In the genomic region with DNA sequence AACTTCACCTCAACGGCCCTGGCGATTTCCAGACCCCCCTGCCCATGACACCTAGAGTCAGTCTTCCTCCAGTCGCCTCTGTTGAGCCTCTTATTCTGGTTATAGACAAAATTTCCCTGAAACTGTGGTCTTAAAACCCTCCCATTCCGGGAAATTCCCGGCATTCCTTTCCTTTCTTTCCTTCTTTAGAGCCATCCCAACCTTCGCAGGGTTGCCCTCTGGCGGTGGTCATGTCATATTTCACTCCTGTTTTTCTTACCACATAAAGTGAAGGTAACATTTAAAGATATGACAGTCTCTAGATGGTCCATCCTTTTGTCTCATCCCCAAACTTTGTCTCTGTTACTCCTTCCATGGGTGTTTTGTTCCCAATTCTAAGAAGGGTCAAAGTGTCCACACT, we compare ENCODE assay signal across 11 mouse cellular contexts.
DNase-seq lines count a peak whose midpoint lies in the region; ATAC-seq and TF ChIP-seq lines count a peak whose summit lies in the region.
"Had no signal": no experiment of that assay in that cellular context is flagged by ENCODE, and none has a peak within 500 bp of the region (broad histone marks: within the 10 kb centered on the region; RNA-seq: fewer than 3 reads in every experiment).

No protein-coding gene starts in this region.

- DNase-seq in cerebellum, postnatal 14 days: peak; percentile 12 to 18
- DNase-seq in left cerebral cortex, adult 2 months (ENCODE audit: extremely low spot score in 1 of 2, low spot score in 2 of 2): peak in 1 of 2 experiments; percentile 25
- no peak for DNase-seq in left cerebral cortex, postnatal 4 days
- peak; percentile 22 for DNase-seq in WW6 (ENCODE audit: low read depth, low spot score)
- peak; percentile 21 for DNase-seq in lung, postnatal 0 days (ENCODE audit: low spot score)
- DNase-seq in thymus, postnatal 36 days: no peak
- no peak for DNase-seq in spleen, adult 12 weeks (ENCODE audit: low spot score)

- H3K36me3 ChIP-seq in lung, postnatal 0 days (ENCODE audit: insufficient read depth, low read length): no peaks in the 10 kb centered on the region
- H3K36me3 ChIP-seq: embryonic facial prominence, embryonic 12.5 days; G1E; midbrain, embryonic 12.5 days had no signal

- TF ChIP-seq EP300 in lung, postnatal 0 days (IDR thresholded peaks at IDR 0.05): no peak

- 32% methylated on average over 7 of the region's 7 CpGs for WGBS in lung, postnatal 0 days

- intact Hi-C loops in left cerebral cortex, adult 2 months (cut with DNase I): loop anchor here (10.0 kb wide), 1 partner anchor 355 kb away; no protein-coding TSS in a partner anchor
- intact Hi-C loops in left cerebral cortex, postnatal 4 days (cut with DNase I): loop anchor here (10.0 kb wide), 1 partner anchor 355 kb away; no protein-coding TSS in a partner anchor

- TF ChIP-seq CTCF in left cerebral cortex, adult 2 months (IDR thresholded peaks at IDR 0.05): peak; percentile 35
- peak; percentile 54 for TF ChIP-seq CTCF in lung, postnatal 0 days (IDR thresholded peaks at IDR 0.05)

- no peak for ATAC-seq in cerebellum, adult (ENCODE audit: insufficient number of reproducible peaks, low FRiP score, low TSS enrichment)
- ATAC-seq in lung, postnatal 0 days: no peak

- H3K4me2 ChIP-seq in lung, postnatal 0 days (replicated peaks; ENCODE audit: low read depth, low read length): no peak overlapping the region
- H3K4me2 ChIP-seq: embryonic facial prominence, embryonic 12.5 days; midbrain, embryonic 12.5 days had no signal

- H3K9me3 ChIP-seq in lung, postnatal 0 days (ENCODE audit: low read length): no peaks in the 10 kb centered on the region
- H3K9me3 ChIP-seq: embryonic facial prominence, embryonic 12.5 days; G1E; midbrain, embryonic 12.5 days had no signal

- no peak overlapping the region for H3K9ac ChIP-seq in lung, postnatal 0 days (replicated peaks; ENCODE audit: low read depth)
- H3K9ac ChIP-seq: embryonic facial prominence, embryonic 12.5 days; midbrain, embryonic 12.5 days had no signal

- no peaks in the 10 kb centered on the region for H3K27me3 ChIP-seq in lung, postnatal 0 days (replicated peaks; ENCODE audit: insufficient read depth, low read length)
- H3K27me3 ChIP-seq: embryonic facial prominence, embryonic 12.5 days; midbrain, embryonic 12.5 days had no signal

- no peaks in the 10 kb centered on the region for H3K4me1 ChIP-seq in lung, postnatal 0 days (ENCODE audit: insufficient read depth, low read depth, low read length)
- H3K4me1 ChIP-seq: embryonic facial prominence, embryonic 12.5 days; midbrain, embryonic 12.5 days had no signal

- no peak overlapping the region for H3K27ac ChIP-seq in left cerebral cortex, adult 2 months
- H3K27ac ChIP-seq in lung, postnatal 0 days (ENCODE audit: low read length): no peak overlapping the region
- H3K27ac ChIP-seq: embryonic facial prominence, embryonic 12.5 days; midbrain, embryonic 12.5 days had no signal

- H3K4me3 ChIP-seq in left cerebral cortex, adult 2 months: no peak overlapping the region
- H3K4me3 ChIP-seq in lung, postnatal 0 days (ENCODE audit: low read depth, low read length): no peak overlapping the region
- H3K4me3 ChIP-seq: embryonic facial prominence, embryonic 12.5 days; midbrain, embryonic 12.5 days had no signal

Comparison
In these comparisons a context has a peak if more than half of its experiments do, and no peak if none do; other contexts are left out.
1. DNase-seq: peak in cerebellum, postnatal 14 days (2 of 2), WW6 (single experiment) and lung, postnatal 0 days (single experiment); none in left cerebral cortex, postnatal 4 days (single experiment), thymus, postnatal 36 days (0 of 2) and spleen, adult 12 weeks (single experiment).